Mouse (Mus musculus) heart, embryonic 14.5 days (tissue): ENCODE data around the gene Cldn12. TPM values are rescaled to one million over a fixed set of nuclear protein-coding genes. Genes with fewer than 3 reads are reported as not detected.

Source experiments
- ATAC-seq: fragments of 200-750 bp; cut with Nextera tagmentation; 2 replicates; pipeline ENCODE4 v1.8.0; 2017; ENCODE audit warnings: low read depth, moderate TSS enrichment; ENCODE audit not compliant: insufficient number of reproducible peaks, insufficient read depth, low FRiP score
- H3K27ac ChIP-seq, 2 experiments: fragments of 200-500 bp in 1 of 2; fragments of 300-500 bp in 1 of 2; sonication (generic) in 1 of 2; replicated peaks in 1 of 2; 2 replicates each; pipeline ENCODE4 v1.5.1; 2012 to 2014; ENCODE audit warnings: low read depth in 2 of 2, low read length in 2 of 2, control low read depth in 1 of 2, mild to moderate bottlenecking in 1 of 2, mixed read lengths in 1 of 2; ENCODE audit not compliant: control insufficient read depth in 1 of 2, insufficient read depth in 1 of 2
- H3K27me3 ChIP-seq: fragments of 300-500 bp; sonication (generic); 2 replicates; pipeline ENCODE4 v1.6.1; 2014; ENCODE audit warnings: mild to moderate bottlenecking, low read length, control low read depth; ENCODE audit not compliant: control insufficient read depth, insufficient read depth
- H3K36me3 ChIP-seq: fragments of 300-500 bp; sonication (generic); 2 replicates; pipeline ENCODE4 v1.6.1; 2014; ENCODE audit warnings: mild to moderate bottlenecking, control low read depth, low read length, mixed read lengths; ENCODE audit not compliant: control insufficient read depth, insufficient read depth
- H3K4me1 ChIP-seq, 2 experiments: fragments of 200-500 bp in 1 of 2; fragments of 300-500 bp in 1 of 2; sonication (generic) in 1 of 2; 2 replicates each; pipeline ENCODE4 v1.6.1; 2012 to 2014; ENCODE audit warnings: low read length in 2 of 2, control low read depth in 1 of 2, mixed read lengths in 1 of 2; ENCODE audit not compliant: control insufficient read depth in 2 of 2, insufficient read depth in 2 of 2
- H3K4me2 ChIP-seq: fragments of 300-500 bp; sonication (generic); 2 replicates; pipeline ENCODE4 v1.6.1; 2014; ENCODE audit warnings: mild to moderate bottlenecking, low read length
- H3K4me3 ChIP-seq, 2 experiments: fragments of 200-500 bp in 1 of 2; fragments of 300-500 bp in 1 of 2; sonication (generic) in 1 of 2; 2 replicates each; pipeline ENCODE4 v1.5.1; 2012 to 2014; ENCODE audit warnings: low read length in 2 of 2, mild to moderate bottlenecking in 2 of 2, control low read depth in 1 of 2, low read depth in 1 of 2, moderate library complexity in 1 of 2; ENCODE audit not compliant: control insufficient read depth in 1 of 2, insufficient read depth in 1 of 2
- H3K9ac ChIP-seq: fragments of 300-500 bp; sonication (generic); 2 replicates; pipeline ENCODE4 v1.6.1; 2014; ENCODE audit warnings: mild to moderate bottlenecking, low read length
- H3K9me3 ChIP-seq: fragments of 300-500 bp; sonication (generic); 2 replicates; pipeline ENCODE4 v1.6.1; 2016; ENCODE audit warnings: low read length, control low read depth; ENCODE audit not compliant: control insufficient read depth
- WGBS: fragments of 180-500 bp; shearing (Covaris S2); extraction: QIAGEN DNeasy Blood & Tissue Kit; methylation state at CpG from one replicate; pipeline ENCODE4 v1.1.7; 2014; 5-methylcytosine and 5-hydroxymethylcytosine counted together
- polyA plus RNA-seq: library from polyadenylated mRNA; unstranded; fragments of >200 nt; fragmentation: Nextera tagmentation; extraction: Ambion mirVana; gene quantifications from 2 replicates; pipeline ENCODE4 v1.2.1, GENCODE M21; 2014

The Cldn12 gene
- polyA plus RNA-seq, 1 experiment from 2014 or later: 14.1 TPM

DNA sequence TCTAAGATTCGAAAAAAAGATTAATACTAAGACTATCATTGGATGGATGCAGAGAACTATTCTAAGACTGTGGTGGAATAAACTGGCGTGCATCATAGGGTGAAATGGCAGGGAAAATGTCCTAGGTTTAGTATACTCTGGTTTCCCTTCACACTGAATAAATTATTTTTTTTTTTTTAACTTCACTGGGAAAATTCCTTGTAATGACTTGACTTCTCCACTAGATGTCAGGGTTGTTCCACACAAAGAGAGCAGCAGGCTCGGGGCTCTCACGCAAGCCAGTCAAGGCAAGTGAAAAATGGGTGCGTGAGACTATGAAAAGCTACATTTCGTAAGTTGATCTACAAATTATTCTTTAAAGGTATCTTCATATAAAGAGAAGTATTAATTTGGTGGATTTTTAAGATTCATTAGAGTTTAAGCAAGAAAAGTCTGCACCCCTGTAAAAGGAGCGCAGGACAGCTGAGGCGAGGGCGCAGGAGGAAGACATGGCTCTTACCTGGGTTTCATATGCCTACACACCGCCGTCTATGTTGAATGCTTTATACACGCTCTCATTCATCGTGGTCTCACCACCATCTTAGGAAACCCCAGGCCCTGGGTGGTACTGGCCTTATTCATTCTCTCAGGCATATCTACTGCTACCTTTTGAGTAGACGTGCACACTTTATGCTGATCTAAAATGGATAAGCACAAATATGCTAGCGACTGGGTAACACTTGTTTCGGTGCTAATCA, 20.3 kb downstream of the Cldn12 start:
- no peak overlapping the region for H3K27ac ChIP-seq
- no peaks in the 10 kb centered on the region for H3K27me3 ChIP-seq
- ATAC-seq: no peak
- WGBS: 35% methylated on average over 16 of the region's 16 CpGs
- peaks cover 0 to 2% of the 10 kb centered on the region in 2 experiments; a peak in 1 of 4 replicates for H3K4me1 ChIP-seq
- H3K9ac ChIP-seq: no peak overlapping the region
- H3K4me3 ChIP-seq: no peak overlapping the region
- no peaks in the 10 kb centered on the region for H3K9me3 ChIP-seq
- no peaks in the 10 kb centered on the region for H3K36me3 ChIP-seq
- H3K4me2 ChIP-seq: peak overlapping the region; percentile 35

DNA sequence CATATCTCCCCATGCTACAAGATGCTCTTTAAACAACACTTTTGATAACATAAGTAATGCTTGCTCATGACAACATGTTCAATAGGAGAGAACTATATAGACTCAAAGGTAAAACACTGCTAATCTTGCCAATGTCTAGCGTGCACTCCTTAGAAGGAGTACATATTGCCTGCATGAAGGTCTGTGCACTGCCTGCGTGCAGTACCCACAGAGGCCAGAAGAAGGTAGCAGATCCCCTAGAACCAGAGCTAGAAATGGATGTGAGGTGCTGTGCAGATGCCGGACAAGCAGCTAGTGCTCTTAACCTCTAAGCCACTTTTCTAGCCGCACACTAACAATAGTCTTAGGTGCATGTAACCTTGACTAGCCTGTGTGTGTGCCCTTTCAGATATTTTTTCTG, 22.6 kb downstream of the Cldn12 start:
- no peak overlapping the region for H3K9ac ChIP-seq
- H3K9me3 ChIP-seq: no peaks in the 10 kb centered on the region
- H3K36me3 ChIP-seq: no peaks in the 10 kb centered on the region
- H3K27ac ChIP-seq: no peak overlapping the region
- peaks cover 0 to 2% of the 10 kb centered on the region in 2 experiments; a peak in 1 of 4 replicates for H3K4me1 ChIP-seq
- H3K4me3 ChIP-seq: no peak overlapping the region
- no peaks in the 10 kb centered on the region for H3K27me3 ChIP-seq
- WGBS: 94% methylated on average over 4 of the region's 4 CpGs
- no peak overlapping the region for H3K4me2 ChIP-seq
- no peak for ATAC-seq

- ATAC-seq: no peak
- WGBS: 57% methylated on average over 3 of the region's 3 CpGs
- Histone ChIP-seq H3K9me3 (no peaks in the 10 kb centered on the region), H3K9ac (no peak overlapping the region), H3K27me3 (no peaks in the 10 kb centered on the region), H3K27ac (no peak overlapping the region), H3K4me1 (peaks cover 2 to 7% of the 10 kb centered on the region in 2 experiments; a peak in 1 of 4 replicates), H3K4me3 (no peak overlapping the region), H3K4me2 (no peak overlapping the region), H3K36me3 (no peaks in the 10 kb centered on the region)
Measured at GRCm38 (mm10) chr5:5486071-5486470, 28.7 kb downstream of the Cldn12 start.

DNA sequence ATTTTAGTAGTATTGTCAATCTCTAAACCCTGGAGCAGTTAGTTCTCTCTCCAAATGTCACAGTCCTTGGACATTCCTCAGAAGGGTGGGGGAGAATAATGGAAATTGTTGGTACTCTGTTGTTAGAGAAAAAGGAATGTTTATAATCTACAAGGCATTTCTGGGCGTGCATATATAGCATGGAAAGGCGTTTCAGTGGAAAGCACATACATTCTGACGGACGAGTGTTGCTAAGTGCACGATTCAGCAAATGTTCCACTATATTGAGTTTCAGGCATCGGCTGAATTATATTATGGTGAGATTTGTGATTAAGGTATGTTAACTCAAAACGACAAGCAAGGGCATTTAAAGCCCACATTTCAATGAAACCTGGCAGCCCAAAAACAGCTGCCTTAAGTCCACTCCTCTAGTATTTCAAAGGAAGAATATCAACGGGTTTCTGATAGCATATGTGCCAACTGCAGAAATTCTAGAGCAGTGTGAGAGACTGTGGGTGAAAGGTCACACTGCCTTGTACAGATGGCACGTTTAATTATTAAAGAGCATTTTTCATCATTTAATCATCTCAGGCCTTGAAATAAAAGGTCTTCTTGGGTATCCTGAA, 31.4 kb downstream of the Cldn12 start:
- WGBS: 67% methylated on average over 9 of the region's 9 CpGs

DNA sequence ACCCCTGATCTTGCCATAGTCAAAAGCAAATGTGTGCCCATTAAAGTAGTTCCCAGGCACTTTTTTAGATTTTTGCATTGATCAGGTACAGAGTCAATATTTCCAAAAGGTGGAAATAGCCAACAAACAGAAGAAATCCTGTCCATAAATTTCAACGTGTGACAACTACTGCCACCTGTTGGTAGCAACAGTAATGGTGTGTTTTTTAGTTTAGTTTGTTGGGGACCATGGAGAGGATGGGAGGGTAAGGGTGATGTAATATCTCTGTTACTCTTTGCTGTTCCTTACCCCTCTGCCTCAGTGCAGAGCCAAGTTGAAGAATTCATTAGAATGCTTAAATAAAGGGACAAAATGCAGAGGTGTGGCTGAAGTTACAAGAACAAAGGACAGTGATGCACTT, 33.1 kb downstream of the Cldn12 start:
- Histone ChIP-seq H3K9ac (no peak overlapping the region), H3K27ac (no peak overlapping the region), H3K4me1 (peaks cover 2 to 7% of the 10 kb centered on the region in 2 experiments; a peak in 1 of 4 replicates), H3K9me3 (no peaks in the 10 kb centered on the region), H3K4me2 (no peak overlapping the region), H3K4me3 (no peak overlapping the region), H3K27me3 (no peaks in the 10 kb centered on the region), H3K36me3 (no peaks in the 10 kb centered on the region)
- ATAC-seq: no peak
- WGBS: 0% methylated on average over 1 of the region's 1 CpGs

More for the DNA sequence above, 31.4 kb downstream of the Cldn12 start:
- Histone ChIP-seq H3K36me3 (no peaks in the 10 kb centered on the region), H3K27me3 (no peaks in the 10 kb centered on the region), H3K9ac (no peak overlapping the region), H3K9me3 (no peaks in the 10 kb centered on the region), H3K4me3 (no peak overlapping the region), H3K4me1 (peaks cover 2 to 7% of the 10 kb centered on the region in 2 experiments; a peak in 1 of 4 replicates), H3K4me2 (no peak overlapping the region), H3K27ac (no peak overlapping the region)
- no peak for ATAC-seq

GRCm38 (mm10) chr5:5479043-5479442, 35.7 kb downstream of the Cldn12 start, which contains the start of gene 1700015F17Rik:
TSS of gene 1700015F17Rik (minus strand) at chr5:5479143.
- no peaks in the 10 kb centered on the region for H3K36me3 ChIP-seq
- no peak for ATAC-seq

DNA sequence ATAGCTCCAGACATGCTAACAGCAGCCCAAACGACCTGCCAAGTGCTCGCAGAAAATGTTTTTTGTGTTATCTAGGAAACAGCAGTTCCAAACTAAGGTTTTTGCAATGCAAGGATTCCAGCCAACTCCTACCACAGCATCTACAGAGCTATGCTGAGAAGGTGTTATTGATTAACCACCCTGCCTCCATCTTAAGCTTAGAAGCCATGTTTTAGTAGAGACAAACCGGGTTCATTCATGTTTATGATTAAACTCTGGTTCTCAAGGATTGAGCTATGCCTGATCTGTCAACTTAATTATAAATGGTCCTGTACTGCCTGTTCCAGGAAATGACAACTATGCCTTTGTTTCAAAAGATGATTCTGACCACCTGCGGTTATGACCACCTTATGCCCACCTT, 38.6 kb downstream of the Cldn12 start:
- Histone ChIP-seq H3K27me3 (no peaks in the 10 kb centered on the region), H3K4me2 (no peak overlapping the region), H3K27ac (no peak overlapping the region), H3K9ac (no peak overlapping the region), H3K36me3 (no peaks in the 10 kb centered on the region), H3K4me3 (no peak overlapping the region), H3K4me1 (no peaks in the 10 kb centered on the region), H3K9me3 (no peaks in the 10 kb centered on the region)
- no peak for ATAC-seq
- WGBS: 68% methylated on average over 4 of the region's 4 CpGs

More at GRCm38 (mm10) chr5:5479043-5479442, 35.7 kb downstream of the Cldn12 start, which contains the start of gene 1700015F17Rik:
- Histone ChIP-seq H3K4me3 (no peak within 1 kb of the TSS), H3K27ac (no peak within 1 kb of the TSS), H3K4me2 (no peak within 1 kb of the TSS), H3K9me3 (no peaks in the 10 kb centered on the region), H3K27me3 (no peaks in the 10 kb centered on the region), H3K9ac (no peak within 1 kb of the TSS), H3K4me1 (peaks cover 2 to 7% of the 10 kb centered on the region in 2 experiments; a peak in 1 of 4 replicates)
- 92% methylated on average over 6 of the region's 6 CpGs for WGBS
